Mouse (Mus musculus): ENCODE measurements around the gene Apaf1. TPM values are rescaled to one million over a fixed set of nuclear protein-coding genes. Genes with fewer than 3 reads are reported as not detected.

Gene Apaf1
- polyA plus RNA-seq, 1 experiment from 2014 or later: 26.9 TPM

DNA sequence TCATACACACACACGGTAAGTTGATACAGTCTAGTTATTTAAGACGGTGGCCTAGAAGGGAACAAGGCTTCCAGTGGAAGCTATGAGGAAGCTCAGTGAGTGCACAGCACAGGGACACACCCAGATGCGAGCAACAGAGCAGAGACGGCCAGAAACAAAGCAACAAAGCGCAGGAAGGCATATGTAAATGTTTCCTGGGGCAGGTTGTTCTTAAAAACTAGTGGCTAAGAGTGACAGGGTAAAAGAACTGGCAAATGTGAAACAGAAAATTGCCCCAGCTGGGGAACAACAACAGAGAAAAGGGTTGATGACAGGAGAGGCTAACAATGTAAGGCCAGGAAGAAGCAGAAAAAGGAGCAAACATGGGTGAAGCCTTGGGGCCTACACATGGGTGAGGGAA, 54.6 kb downstream of the Apaf1 start:
- no peak for TF ChIP-seq CTCF (IDR thresholded peaks at IDR 0.05; ENCODE audit: low read depth)
- 83% methylated on average over 5 of the region's 5 CpGs for WGBS
- no peaks in the 10 kb centered on the region for H3K4me1 ChIP-seq (ENCODE audit: insufficient read depth)

GRCm38 (mm10) chr10:91027468-91027867, 55.1 kb downstream of the Apaf1 start:
- ATAC-seq (ENCODE audit: insufficient read depth) (no peak), DNase-seq (no peak)
- TF ChIP-seq CTCF (IDR thresholded peaks at IDR 0.05; ENCODE audit: low read depth): no peak
- Histone ChIP-seq H3K4me2 (no peak overlapping the region), H3K27ac (ENCODE audit: low read depth) (no peak overlapping the region), H3K36me3 (ENCODE audit: insufficient read depth) (peaks cover 16% of the 10 kb centered on the region; the same call in 1 of the 2 replicates), H3K9ac (no peak overlapping the region), H3K27me3 (ENCODE audit: insufficient read depth, low read length) (no peaks in the 10 kb centered on the region), H3K9me3 (ENCODE audit: low read depth, low read length) (no peaks in the 10 kb centered on the region), H3K4me3 (ENCODE audit: low read depth, low read length) (no peak overlapping the region), H3K4me1 (ENCODE audit: insufficient read depth) (no peaks in the 10 kb centered on the region)
- 96% methylated on average over 4 of the region's 4 CpGs for WGBS

More for the DNA sequence above, 54.6 kb downstream of the Apaf1 start:
- no peaks in the 10 kb centered on the region for H3K9me3 ChIP-seq (ENCODE audit: low read depth, low read length)
- H3K36me3 ChIP-seq (ENCODE audit: insufficient read depth): peaks cover 16% of the 10 kb centered on the region; the same call in 1 of the 2 replicates
- no peak overlapping the region for H3K27ac ChIP-seq (ENCODE audit: low read depth)
- no peak overlapping the region for H3K4me2 ChIP-seq
- no peak for ATAC-seq (ENCODE audit: insufficient read depth)
- DNase-seq: no peak
- H3K27me3 ChIP-seq (ENCODE audit: insufficient read depth, low read length): no peaks in the 10 kb centered on the region
- H3K4me3 ChIP-seq (ENCODE audit: low read depth, low read length): no peak overlapping the region
- H3K9ac ChIP-seq: no peak overlapping the region

DNA sequence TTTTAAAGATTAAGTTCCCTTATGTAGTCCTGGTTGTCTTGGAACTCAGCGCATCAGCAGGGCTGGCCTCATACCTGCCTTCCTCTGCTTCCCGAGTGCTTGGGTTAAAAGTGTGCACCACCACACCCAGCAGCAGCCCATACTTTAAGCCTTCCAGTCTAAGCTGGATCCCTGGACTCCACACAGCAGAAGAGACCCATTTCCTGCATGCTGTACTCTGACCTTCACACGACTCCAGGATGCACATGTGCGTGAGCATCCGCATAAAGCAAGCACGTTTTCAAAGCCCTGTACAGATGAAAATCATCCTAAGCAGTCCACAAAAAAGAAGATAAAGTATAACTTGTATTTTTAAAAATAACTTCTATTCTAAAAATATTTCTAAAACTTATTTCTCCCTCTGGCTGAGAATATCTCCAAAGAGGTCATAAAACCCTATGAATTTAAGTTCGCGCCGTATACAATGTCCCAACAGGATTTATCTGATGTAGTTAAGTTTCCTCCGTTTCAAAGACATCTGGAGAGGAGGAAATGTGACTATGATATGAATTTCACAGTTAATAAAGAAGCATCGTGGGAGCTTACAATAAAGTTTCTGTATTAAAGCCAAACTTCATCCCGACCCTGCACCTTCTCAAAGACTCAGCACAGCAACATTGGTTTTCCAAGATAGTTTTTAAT, 76.6 kb downstream of the Apaf1 start:
- DNase-seq: peak; percentile 19
- no peaks in the 10 kb centered on the region for H3K27me3 ChIP-seq (ENCODE audit: insufficient read depth, low read length)
- no peak overlapping the region for H3K4me3 ChIP-seq (ENCODE audit: low read depth, low read length)
- no peak overlapping the region for H3K4me2 ChIP-seq
- H3K36me3 ChIP-seq (ENCODE audit: insufficient read depth): peaks cover 17% of the 10 kb centered on the region; the same call in 1 of the 2 replicates
- no peak overlapping the region for H3K9ac ChIP-seq
- 60% methylated on average over 12 of the region's 12 CpGs for WGBS
- H3K27ac ChIP-seq (ENCODE audit: low read depth): 0 out of 2 replicates have a peak overlapping the region, but pooled peaks have one; percentile 24
- TF ChIP-seq CTCF (IDR thresholded peaks at IDR 0.05; ENCODE audit: low read depth): no peak
- peak; percentile 60; the same call in 1 of the 2 replicates for ATAC-seq (ENCODE audit: insufficient read depth)
- no peaks in the 10 kb centered on the region for H3K4me1 ChIP-seq (ENCODE audit: insufficient read depth)
- no peaks in the 10 kb centered on the region for H3K9me3 ChIP-seq (ENCODE audit: low read depth, low read length)

GRCm38 (mm10) chr10:91001421-91001820, 81.1 kb downstream of the Apaf1 start:
- DNase-seq: peak; percentile 70
- Histone ChIP-seq H3K9ac (no peak overlapping the region), H3K36me3 (ENCODE audit: insufficient read depth) (peaks cover 17% of the 10 kb centered on the region; the same call in 1 of the 2 replicates), H3K9me3 (ENCODE audit: low read depth, low read length) (no peaks in the 10 kb centered on the region), H3K27ac (ENCODE audit: low read depth) (no peak overlapping the region), H3K4me3 (ENCODE audit: low read depth, low read length) (no peak overlapping the region), H3K27me3 (ENCODE audit: insufficient read depth, low read length) (no peaks in the 10 kb centered on the region), H3K4me1 (ENCODE audit: insufficient read depth) (no peaks in the 10 kb centered on the region), H3K4me2 (no peak overlapping the region)
- 55% methylated on average over 13 of the region's 13 CpGs for WGBS
- no peak for TF ChIP-seq CTCF (IDR thresholded peaks at IDR 0.05; ENCODE audit: low read depth)
- ATAC-seq (ENCODE audit: insufficient read depth): peak; percentile 47; the same call in 1 of the 2 replicates

GRCm38 (mm10) chr10:90999899-91000298, 82.7 kb downstream of the Apaf1 start:
- Histone ChIP-seq H3K4me3 (ENCODE audit: low read depth, low read length) (no peak overlapping the region), H3K27me3 (ENCODE audit: insufficient read depth, low read length) (no peaks in the 10 kb centered on the region), H3K9me3 (ENCODE audit: low read depth, low read length) (no peaks in the 10 kb centered on the region), H3K9ac (no peak overlapping the region), H3K4me2 (no peak overlapping the region), H3K4me1 (ENCODE audit: insufficient read depth) (no peaks in the 10 kb centered on the region), H3K36me3 (ENCODE audit: insufficient read depth) (peaks cover 18% of the 10 kb centered on the region; the same call in 1 of the 2 replicates), H3K27ac (ENCODE audit: low read depth) (no peak overlapping the region)
- TF ChIP-seq CTCF (IDR thresholded peaks at IDR 0.05; ENCODE audit: low read depth): no peak
- 83% methylated on average over 5 of the region's 5 CpGs for WGBS
- DNase-seq: no peak
- ATAC-seq (ENCODE audit: insufficient read depth): no peak

DNA sequence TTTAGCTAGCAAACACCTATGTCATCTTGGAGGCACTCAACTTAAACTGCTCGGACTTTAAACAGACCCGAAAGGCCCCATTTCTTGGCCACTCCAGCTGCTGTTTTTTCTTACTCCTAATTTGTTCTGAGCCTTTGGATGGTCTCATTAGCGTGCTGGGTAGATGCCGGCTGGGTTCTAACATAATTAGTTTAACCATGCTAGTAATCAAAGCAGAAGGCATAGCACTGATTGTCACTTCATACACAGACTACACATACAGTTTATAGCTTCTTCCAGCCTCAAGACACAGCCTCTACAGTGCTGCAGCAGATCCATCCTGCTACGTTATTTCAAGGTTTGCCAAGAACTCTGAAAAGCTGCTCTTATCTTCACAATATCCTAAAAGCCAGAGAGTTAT, 88.7 kb downstream of the Apaf1 start:
- Histone ChIP-seq H3K9ac (no peak overlapping the region), H3K27ac (ENCODE audit: low read depth) (no peak overlapping the region), H3K27me3 (ENCODE audit: insufficient read depth, low read length) (no peaks in the 10 kb centered on the region), H3K36me3 (ENCODE audit: insufficient read depth) (peaks cover 36% of the 10 kb centered on the region; the same call in 1 of the 2 replicates), H3K4me2 (no peak overlapping the region), H3K9me3 (ENCODE audit: low read depth, low read length) (no peaks in the 10 kb centered on the region), H3K4me3 (ENCODE audit: low read depth, low read length) (no peak overlapping the region), H3K4me1 (ENCODE audit: insufficient read depth) (no peaks in the 10 kb centered on the region)
- ATAC-seq (ENCODE audit: insufficient read depth) (no peak), DNase-seq (no peak)
- TF ChIP-seq CTCF (IDR thresholded peaks at IDR 0.05; ENCODE audit: low read depth): no peak
- 80% methylated on average over 5 of the region's 5 CpGs for WGBS

GRCm38 (mm10) chr10:90992237-90992636, 90.3 kb downstream of the Apaf1 start:
- Histone ChIP-seq H3K4me1 (ENCODE audit: insufficient read depth) (no peaks in the 10 kb centered on the region), H3K4me3 (ENCODE audit: low read depth, low read length) (no peak overlapping the region), H3K4me2 (no peak overlapping the region), H3K36me3 (ENCODE audit: insufficient read depth) (peaks cover 30% of the 10 kb centered on the region; the same call in 1 of the 2 replicates), H3K27ac (ENCODE audit: low read depth) (no peak overlapping the region), H3K9me3 (ENCODE audit: low read depth, low read length) (no peaks in the 10 kb centered on the region), H3K9ac (no peak overlapping the region), H3K27me3 (ENCODE audit: insufficient read depth, low read length) (no peaks in the 10 kb centered on the region)
- TF ChIP-seq CTCF (IDR thresholded peaks at IDR 0.05; ENCODE audit: low read depth): no peak
- ATAC-seq (ENCODE audit: insufficient read depth): no peak
- DNase-seq: no peak
- 86% methylated on average over 6 of the region's 6 CpGs for WGBS

Data from lung, embryonic 14.5 days (tissue).